Mouse (Mus musculus) urinary bladder, postnatal 4 days (tissue): Measurements from ENCODE around the gene Blcap.

Experiments
- DNase-seq, 2 experiments: peaks; one replicate each; pipeline ENCODE4 v3.0.0; 2021 to 2022; ENCODE audit warnings: low spot score in 2 of 2

Blcap gene

GRCm38 (mm10) chr2:157559858-157560257 lies 11.2 kb downstream of the Blcap start, which contains the start of gene Nnat:
Gene Nnat (plus strand): TSS chr2:157560078.
- peak in 1 of 2 experiments; percentile 37 for DNase-seq

DNA sequence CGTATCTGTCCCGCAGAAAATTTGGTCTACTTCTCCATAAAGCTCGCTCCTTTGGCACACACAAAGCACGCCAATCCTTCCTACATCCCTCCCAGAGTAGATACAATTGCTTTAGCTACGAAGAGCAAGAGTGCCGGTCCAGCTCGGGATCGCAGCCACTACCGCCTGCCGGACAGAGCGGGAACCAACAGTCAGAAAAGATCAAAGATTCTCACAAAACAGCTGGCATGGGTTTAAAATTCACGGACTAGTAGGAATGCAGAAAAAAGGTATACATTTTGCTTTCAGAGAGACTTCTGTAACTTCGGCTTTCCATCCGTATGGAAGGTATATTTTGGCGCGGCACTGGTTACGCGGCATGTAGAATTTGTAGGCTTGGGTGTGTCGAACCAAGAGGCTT lies 11.6 kb downstream of the Blcap start:
- DNase-seq, result no peak

DNA sequence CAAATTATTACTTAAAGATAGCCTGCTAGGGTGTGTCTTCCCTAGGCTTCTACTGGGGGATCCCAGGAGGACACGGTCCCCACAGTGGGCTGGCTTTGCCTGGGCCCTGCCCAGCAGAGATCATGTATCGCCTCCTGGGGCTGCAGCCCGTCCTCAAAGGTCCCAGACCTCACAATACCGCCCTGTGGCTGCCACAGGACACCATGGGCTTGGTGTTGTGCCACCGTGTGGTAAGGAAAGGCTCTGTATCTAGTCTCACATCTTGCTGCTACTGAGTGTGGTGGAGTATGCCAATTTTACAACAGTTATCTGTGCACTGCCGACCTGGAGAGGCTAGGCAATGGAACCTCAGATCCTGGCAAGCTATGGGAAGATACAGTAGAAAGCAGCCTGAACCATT lies 12.6 kb downstream of the Blcap start:
- DNase-seq, result no peak

DNA sequence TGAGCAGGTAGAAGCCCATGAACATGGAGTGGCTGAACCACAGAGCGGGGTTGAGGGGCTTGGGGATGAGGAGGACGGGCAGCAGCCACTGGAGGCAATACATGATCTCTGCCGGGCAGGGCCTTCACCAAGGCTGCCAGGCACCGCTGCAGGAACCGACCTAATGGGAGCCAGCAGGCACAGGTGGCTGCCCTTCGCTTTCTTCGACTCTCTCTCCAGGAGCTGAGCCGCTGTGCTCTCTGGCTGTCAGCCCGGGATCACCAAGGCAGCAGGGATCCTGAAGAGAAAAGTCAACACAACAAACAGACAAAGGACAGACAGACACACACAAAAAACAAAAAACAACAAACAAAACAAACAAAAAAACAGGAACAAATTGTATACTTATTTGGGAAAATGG lies 13.0 kb downstream of the Blcap start:
- no peak for DNase-seq

- DNase-seq, result no peak
Observed at GRCm38 (mm10) chr2:157556074-157556698, 14.9 kb downstream of the Blcap start.

- no peak for DNase-seq
Observed at GRCm38 (mm10) chr2:157552158-157552886, 18.8 kb downstream of the Blcap start.

GRCm38 (mm10) chr2:157550292-157550691 lies 20.8 kb downstream of the Blcap start:
- no peak for DNase-seq

- no peak for DNase-seq
Observed at GRCm38 (mm10) chr2:157546686-157547085, 24.4 kb downstream of the Blcap start.

DNA sequence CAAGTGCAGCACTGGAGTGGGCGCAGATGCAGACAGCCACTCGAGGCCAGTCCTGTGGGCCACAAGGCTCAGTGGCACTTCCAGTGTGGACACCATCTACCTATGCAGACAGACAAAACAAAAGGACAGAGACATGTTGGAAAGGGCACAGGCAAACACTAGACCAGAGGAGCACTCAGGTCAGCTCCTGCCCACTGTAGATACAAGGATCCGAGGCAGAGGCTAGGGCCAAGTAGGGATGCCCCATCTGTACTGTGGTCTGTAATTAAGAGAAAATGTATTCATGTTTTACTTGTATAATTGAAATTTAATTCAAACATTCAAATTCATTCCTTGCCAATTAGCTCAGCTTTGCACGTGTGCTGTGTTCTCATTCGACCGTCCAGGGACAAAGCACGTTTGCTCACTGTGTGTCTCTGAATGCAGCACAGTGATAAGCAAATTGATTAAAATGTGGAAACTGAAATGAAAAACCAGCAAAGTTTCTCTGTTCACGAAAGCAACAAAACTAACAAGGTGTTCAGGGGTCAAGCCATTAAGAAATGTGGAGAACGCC lies 26.7 kb downstream of the Blcap start:
- no peak for DNase-seq

DNA sequence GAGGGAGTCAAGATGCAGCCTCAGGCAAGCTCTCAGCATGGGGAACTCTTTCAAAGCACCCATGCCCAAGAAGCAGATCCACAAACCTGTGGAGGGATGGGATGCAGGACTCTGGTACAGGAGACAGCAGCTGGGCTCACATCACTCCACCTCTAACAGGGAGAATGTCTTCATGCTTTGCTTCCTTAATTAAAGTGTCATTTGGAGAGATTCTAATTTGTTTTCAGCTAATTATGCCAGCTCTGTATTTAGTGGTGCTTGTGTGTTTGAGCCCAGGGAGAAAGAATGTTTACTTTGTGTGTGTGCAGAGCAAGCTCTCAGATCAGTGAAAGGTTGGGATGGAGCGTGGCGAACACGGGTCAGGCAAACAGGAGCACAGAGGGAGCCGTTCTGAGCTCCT lies 28.7 kb downstream of the Blcap start:
- DNase-seq, result no peak

GRCm38 (mm10) chr2:157541631-157542030 lies 29.4 kb downstream of the Blcap start:
- DNase-seq, result no peak

DNA sequence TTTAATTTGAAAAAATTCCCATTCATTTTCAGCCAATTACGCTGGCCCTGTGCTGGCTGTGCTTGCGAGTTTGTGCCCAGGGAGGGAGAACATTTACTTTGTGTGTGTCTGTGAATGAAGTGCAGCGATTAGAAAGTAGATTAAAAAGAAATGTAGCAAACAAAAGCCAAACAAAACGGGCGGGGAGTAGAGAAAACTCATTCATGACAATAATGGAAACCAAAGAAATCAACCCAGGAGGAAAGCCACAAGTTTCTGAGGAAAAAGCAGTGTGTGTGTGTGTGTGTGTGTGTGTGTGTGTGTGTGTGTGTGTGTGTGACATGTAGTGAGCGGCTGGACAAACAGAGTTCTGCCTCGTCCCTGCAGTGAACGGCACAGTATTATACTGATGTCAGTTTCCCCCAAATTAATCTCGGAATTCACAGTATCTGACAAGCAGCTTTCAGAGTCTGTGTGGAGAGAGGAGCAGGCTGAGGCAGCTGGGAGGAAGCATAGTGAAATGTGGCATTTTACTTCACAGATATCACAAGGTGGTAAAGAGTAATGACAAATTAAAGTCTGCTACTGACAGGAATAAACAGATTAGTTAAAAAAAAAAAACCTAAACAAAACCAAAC lies 30.0 kb downstream of the Blcap start:
- no peak for DNase-seq

- no peak for DNase-seq
Observed at GRCm38 (mm10) chr2:157540073-157540952, 30.8 kb downstream of the Blcap start.

GRCm38 (mm10) chr2:157537118-157537517 lies 34.0 kb downstream of the Blcap start:
- no peak for DNase-seq

DNA sequence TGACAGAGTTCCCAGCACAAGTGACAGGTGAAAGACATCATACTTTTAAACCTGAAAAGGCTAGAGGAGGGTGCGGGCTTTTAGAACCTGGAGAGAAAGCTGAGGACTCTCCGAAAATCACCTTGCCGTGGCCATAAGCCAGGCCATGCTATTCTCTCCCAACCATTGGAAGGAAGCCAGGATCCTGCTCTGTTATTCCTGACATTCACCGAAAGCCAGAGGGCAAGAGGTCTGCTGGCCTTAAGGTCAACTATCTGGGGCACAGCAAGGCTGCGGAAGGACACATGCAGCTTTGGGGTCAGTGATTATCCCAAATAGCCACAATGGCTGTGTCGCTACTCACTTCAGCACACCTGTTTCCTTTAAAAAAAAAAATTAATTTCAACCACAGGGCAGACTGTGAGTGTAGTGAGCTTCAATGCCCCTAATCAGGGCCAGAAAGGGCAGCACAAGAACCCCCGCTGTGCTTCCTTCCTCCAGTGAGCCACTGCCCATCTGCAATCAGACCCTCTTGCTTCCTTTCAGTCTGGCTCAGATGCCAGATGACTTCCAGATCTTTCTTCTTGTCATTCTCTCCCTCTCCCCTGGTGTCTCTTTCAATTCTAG lies 34.5 kb downstream of the Blcap start:
- no peak for DNase-seq

- DNase-seq, result no peak
Observed at GRCm38 (mm10) chr2:157534163-157534562, 36.9 kb downstream of the Blcap start.

GRCm38 (mm10) chr2:157531681-157532426 lies 39.2 kb downstream of the Blcap start:
- no peak for DNase-seq

GRCm38 (mm10) chr2:157530056-157530955 lies 40.8 kb downstream of the Blcap start:
- DNase-seq, result no peak

- DNase-seq, result no peak
Observed at GRCm38 (mm10) chr2:157522556-157522955, 48.5 kb downstream of the Blcap start.
